Mouse (Mus musculus): ENCODE measurements at regions not wholly inside any gene's neighbourhood (a gene's known extent, or its start where the extent isn't known, plus 50 kb on each side); places are given as distances from the start of the nearest gene placed in this dataset.

DNA sequence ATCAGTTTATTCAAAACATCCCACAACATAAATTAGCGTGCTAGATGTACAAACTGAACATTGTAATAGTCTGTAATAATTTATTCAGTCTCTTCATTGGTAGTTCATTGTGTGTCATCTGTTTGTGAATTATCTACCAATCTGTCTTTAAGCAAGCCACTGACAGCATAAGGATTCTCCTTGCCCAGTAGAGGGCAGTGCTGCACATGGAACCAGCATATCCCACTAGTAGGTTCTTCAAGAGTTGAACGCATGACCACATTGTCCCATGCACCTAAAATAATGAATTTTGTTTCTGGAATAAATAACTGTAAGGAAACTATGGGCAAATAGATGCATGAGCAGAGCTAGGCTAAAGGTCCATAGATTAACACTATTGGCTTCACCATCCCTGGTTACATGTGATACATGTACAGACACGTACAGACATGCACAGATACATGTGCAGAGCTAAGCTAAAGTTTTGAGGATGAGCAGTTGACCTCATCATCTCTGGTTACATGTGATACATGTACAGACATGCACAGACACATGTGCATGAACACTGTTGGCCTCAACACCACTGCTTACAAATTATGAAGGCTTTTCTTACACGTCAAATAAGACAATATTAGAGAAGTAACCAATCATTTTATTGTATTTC, 143.0 kb upstream of the Ctnnd2 start:
- DNase-seq (ENCODE audit: low spot score): peak; percentile 2

DNA sequence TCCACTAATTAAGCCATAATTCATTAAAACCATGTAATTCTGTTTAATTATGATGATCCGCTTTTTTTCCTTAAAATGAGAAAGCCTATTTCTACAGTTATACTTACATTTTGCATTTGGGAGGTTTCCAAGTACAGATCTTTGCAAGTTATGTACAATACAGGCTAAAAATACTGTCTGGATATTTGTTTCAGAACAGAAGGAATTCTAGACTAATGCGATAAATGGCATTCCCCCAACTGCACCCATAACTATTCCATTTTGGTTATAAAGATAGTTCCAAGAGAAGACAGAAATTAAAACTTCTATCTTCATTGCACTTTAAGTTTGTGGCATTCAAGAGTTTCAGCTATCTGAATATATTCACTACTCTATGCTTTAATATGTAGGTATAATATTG, 137.0 kb upstream of the Ctnnd2 start:
- no peak for DNase-seq (ENCODE audit: low spot score)

DNA sequence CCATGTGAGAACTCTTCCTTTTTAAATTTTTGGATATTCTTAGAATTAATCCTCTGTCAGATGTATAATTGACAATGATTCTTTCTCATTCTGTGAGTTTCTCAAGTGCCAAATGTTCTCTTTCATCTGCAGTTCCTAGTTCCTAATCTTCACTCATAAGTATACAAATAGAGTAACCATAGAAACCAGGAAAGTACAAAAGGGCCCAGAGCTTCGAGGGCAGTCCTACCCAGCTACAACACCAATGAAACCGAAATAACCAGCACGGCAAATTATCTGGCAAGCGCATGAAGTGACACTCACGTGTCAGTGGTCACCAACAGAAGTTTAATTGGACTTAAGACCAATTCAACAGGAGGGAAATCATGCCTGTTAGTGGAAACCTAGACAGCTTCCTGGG, 121.5 kb upstream of the Ctnnd2 start:
- DNase-seq (ENCODE audit: low spot score): no peak

DNA sequence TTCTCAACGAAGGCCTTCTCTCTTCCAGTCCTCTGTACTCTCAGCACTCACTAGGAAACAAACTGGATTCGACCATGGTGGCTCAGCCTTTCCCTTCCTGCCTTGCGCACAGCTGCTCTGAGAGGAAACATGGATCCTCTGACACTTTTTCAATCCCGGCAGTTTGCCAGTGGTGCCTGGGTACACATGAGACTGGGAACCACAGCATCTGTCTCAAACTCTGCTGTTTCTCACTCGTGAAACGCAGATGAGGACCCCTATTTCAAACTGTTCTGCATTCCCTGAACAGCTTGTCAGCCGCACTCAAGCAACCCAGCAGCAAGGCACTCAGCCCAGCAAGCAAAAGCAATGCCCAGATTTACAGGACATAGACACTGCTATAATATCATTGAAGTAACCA, 112.6 kb upstream of the Ctnnd2 start:
- no peak for DNase-seq (ENCODE audit: low spot score)

DNA sequence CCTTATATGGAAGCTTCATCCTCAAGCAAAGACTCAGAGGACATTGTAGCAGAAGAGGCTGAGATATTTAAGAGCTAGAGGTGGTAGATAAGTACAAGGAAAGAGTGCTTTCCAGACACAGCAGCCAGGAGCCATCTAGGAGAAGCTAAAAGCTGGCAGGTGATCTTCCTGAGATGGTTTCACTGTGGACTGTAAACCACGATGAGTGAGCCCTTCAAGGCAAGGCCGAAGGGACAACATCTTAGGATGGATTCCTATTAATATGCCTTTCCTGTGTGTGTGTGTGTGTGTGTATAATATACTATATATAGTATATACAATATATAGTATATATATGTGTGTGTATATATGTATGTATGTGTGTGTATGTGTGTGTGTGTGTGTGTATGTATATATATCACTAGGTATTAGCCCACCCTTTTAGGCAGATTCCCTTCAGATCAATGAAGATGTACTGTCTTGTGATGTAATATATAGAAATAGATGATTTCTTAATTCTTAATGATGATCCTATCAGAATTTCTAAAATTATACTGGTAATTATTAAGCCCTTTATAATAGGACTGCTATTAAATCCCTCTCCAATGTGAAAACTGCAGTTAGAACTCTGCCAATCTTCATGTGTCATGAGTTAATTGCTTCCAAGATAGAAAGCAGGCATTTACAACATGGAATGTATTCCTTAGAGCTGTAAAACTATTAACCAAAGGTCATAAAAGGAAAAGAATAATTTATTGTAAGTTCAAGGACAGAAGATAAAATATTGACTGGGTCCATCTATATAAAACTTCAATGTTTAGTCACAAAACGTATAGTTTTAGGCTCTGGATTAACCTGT, 111.7 kb upstream of the Ctnnd2 start:
- DNase-seq (ENCODE audit: low spot score): no peak

DNA sequence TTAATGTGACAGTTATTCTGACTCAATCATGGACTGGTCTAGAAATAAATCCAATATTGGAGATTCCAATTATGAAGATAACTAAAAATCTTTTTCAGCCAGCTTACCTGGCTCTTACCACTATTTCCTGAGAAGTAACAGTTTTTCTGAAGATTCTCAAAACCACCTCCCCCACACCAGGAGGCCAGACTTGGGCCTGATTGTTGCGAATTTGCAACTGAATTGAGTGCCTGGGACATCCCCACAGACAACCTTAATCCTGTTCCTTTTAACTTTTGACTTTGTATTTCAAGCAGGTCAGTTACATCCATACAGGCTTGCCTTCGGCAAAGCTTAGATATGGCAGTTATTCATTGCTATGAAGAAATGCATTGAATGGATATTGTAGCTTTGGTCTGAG, 100.7 kb upstream of the Ctnnd2 start:
- DNase-seq (ENCODE audit: low spot score): no peak

DNA sequence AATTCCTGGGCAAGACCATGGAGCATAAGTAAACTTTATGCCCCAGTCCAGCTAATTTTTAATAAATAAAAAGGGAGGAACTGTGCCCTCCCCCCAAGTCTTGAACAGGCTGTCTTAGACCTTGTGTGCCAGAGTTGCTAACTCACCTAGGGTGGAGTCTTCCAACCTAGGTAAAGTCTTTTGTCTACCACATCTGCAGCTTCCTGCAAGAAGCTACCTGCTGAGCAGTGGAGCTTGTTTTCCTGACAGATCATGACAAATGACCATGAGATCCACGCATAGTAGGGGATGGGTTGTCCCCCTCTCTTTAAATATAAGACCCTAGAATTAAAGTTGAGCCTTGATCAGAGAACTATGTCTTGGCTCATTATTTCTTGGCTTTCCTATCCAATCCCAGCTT, 100.1 kb upstream of the Ctnnd2 start:
- no peak for DNase-seq (ENCODE audit: low spot score)

DNA sequence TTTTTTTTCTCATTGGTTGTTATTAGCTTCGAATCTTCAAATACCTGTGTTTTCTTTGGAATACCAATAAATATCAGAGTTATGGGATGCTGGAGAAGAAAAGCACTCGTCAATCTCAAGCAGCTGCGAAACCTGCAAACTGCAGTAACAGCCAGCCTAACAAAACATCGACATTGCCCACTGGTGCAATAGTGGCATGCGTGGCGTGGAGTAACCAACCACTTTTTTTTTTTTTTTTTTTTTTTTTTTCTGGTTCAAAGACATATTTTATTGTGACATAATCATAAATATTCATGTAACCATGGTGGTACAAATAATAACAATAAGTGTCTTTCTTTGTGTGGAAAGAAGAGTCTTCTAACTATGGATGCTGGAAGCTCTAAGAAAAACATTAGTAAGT, 85.3 kb upstream of the Ctnnd2 start:
- DNase-seq (ENCODE audit: low spot score): no peak

DNA sequence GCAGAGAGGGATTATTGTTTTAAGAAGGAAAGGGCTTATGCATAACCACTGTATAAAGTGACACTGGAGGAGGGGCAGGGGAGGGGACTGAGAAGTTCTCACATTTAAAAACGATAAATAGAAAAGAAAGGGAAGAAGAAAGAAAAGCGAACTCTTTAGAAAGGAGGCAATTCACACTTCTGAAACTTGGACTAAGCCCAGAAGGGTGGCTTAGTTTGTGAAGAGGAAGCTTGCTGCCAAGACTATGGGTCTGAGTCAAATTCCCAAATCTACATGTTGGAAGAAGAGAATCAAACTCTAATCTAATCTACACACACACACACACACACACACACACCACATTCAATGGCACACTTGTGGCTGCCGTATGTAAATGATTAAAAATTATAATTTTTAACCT, 50.3 kb upstream of the Ctnnd2 start:
- DNase-seq (ENCODE audit: low spot score): no peak

Measured in heart, adult 8-10 months (tissue).